Mouse (Mus musculus): ENCODE data around the gene Arfgef2. TPM values are rescaled to one million over a fixed set of nuclear protein-coding genes. Genes with fewer than 3 reads are reported as not detected.

Gene Arfgef2
- polyA plus RNA-seq, 1 experiment from 2014 or later: 6.3 TPM

DNA sequence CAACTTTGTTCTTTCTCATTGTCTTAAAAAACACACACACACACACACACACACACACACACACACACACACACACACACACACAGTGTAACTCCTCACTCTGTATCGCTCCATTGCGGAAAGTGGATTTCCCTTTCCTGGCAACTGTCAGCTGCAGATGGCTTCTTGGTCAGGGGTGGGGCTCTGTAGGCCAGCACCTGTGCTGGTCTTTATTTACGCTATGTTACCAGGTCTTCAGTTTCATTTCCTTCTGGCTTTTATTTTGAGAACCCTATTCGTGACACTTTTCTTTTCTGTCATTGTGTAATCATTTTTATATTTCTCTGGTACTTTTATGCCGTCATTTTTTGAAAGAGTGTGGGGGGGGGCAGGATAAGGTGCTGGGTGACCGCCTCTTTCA, 70.2 kb downstream of the Arfgef2 start:
- Histone ChIP-seq H3K4me1 (peaks cover 7% of the 10 kb centered on the region; the same call in 1 of the 2 replicates), H3K4me3 (no peak overlapping the region), H3K9me3 (no peaks in the 10 kb centered on the region), H3K36me3 (peaks cover 88% of the 10 kb centered on the region), H3K27me3 (ENCODE audit: insufficient read depth, poor library complexity, severe bottlenecking) (no peaks in the 10 kb centered on the region), H3K27ac (no peak overlapping the region)
- no peak for DNase-seq (ENCODE audit: low spot score)
- 90% methylated on average over 6 of the region's 6 CpGs for WGBS

- WGBS: 94% methylated on average over 10 of the region's 10 CpGs
- Histone ChIP-seq H3K9me3 (no peaks in the 10 kb centered on the region), H3K4me1 (peaks cover 2% of the 10 kb centered on the region; the same call in 1 of the 2 replicates), H3K36me3 (peaks cover 88% of the 10 kb centered on the region), H3K27ac (no peak overlapping the region), H3K4me3 (no peak overlapping the region), H3K27me3 (ENCODE audit: insufficient read depth, poor library complexity, severe bottlenecking) (no peaks in the 10 kb centered on the region)
- no peak for DNase-seq (ENCODE audit: low spot score)
Observed at GRCm38 (mm10) chr2:166876331-166876730, 70.9 kb downstream of the Arfgef2 start.

DNA sequence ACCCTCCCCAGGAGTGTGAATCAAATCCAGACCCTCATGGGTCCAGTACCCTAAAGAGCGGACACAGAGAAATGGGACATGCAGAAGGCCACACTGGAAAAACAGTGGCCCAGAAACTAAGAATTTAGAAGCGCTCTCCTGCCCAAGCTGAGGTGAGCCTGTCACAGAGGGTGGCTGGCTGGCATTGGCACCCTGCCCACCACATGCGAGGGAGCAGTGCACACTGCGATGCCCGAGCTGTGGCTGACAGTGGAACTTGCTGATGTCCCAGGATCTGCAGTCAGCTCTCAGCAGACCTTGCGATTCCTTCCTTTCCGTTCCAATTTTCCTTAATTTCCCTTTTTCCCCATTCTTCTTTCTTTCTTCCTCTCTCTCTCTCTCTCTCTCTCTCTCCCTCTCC, 79.7 kb downstream of the Arfgef2 start:
- 88% methylated on average over 7 of the region's 7 CpGs for WGBS
- H3K27ac ChIP-seq: no peak overlapping the region
- no peak for DNase-seq (ENCODE audit: low spot score)
- no peak overlapping the region for H3K4me3 ChIP-seq
- H3K9me3 ChIP-seq: no peaks in the 10 kb centered on the region
- H3K36me3 ChIP-seq: peaks cover 47% of the 10 kb centered on the region
- H3K27me3 ChIP-seq (ENCODE audit: insufficient read depth, poor library complexity, severe bottlenecking): no peaks in the 10 kb centered on the region
- H3K4me1 ChIP-seq: no peaks in the 10 kb centered on the region

DNA sequence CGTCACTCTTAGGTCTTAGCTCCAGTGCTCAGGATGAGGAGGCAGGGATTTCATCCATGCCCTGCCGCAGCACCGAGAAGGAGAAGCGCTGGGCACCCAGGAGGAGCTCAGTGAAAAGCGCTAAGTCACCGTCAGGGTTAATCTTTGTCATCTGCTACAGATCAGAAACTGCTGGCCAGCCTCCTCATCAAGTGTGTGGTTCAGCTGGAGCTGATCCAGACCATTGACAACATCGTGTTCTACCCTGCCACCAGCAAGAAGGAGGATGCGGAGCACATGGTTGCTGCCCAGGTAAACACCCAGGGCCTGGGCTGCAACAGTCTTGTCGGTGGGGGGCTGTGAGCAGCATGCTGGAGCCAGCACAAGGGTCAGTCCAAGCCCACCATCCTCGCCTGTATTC, 80.2 kb downstream of the Arfgef2 start:
- Histone ChIP-seq H3K9me3 (no peaks in the 10 kb centered on the region), H3K4me1 (no peaks in the 10 kb centered on the region), H3K27me3 (ENCODE audit: insufficient read depth, poor library complexity, severe bottlenecking) (no peaks in the 10 kb centered on the region), H3K27ac (no peak overlapping the region), H3K36me3 (peaks cover 51% of the 10 kb centered on the region), H3K4me3 (no peak overlapping the region)
- DNase-seq (ENCODE audit: low spot score): no peak
- 74% methylated on average over 10 of the region's 10 CpGs for WGBS

- no peak overlapping the region for H3K4me3 ChIP-seq
- H3K4me1 ChIP-seq: no peaks in the 10 kb centered on the region
- H3K27me3 ChIP-seq (ENCODE audit: insufficient read depth, poor library complexity, severe bottlenecking): no peaks in the 10 kb centered on the region
- peaks cover 49% of the 10 kb centered on the region for H3K36me3 ChIP-seq
- DNase-seq (ENCODE audit: low spot score): no peak
- no peak overlapping the region for H3K27ac ChIP-seq
- 87% methylated on average over 3 of the region's 3 CpGs for WGBS
- H3K9me3 ChIP-seq: no peaks in the 10 kb centered on the region
Observed at GRCm38 (mm10) chr2:166886231-166886630, 80.8 kb downstream of the Arfgef2 start.

GRCm38 (mm10) chr2:166887816-166888215, 82.4 kb downstream of the Arfgef2 start:
- H3K27ac ChIP-seq: no peak overlapping the region
- no peak for DNase-seq (ENCODE audit: low spot score)
- no peaks in the 10 kb centered on the region for H3K9me3 ChIP-seq
- H3K4me3 ChIP-seq: no peak overlapping the region
- H3K4me1 ChIP-seq: no peaks in the 10 kb centered on the region
- peaks cover 52% of the 10 kb centered on the region for H3K36me3 ChIP-seq
- H3K27me3 ChIP-seq (ENCODE audit: insufficient read depth, poor library complexity, severe bottlenecking): no peaks in the 10 kb centered on the region
- WGBS: 42% methylated on average over 11 of the region's 11 CpGs

DNA sequence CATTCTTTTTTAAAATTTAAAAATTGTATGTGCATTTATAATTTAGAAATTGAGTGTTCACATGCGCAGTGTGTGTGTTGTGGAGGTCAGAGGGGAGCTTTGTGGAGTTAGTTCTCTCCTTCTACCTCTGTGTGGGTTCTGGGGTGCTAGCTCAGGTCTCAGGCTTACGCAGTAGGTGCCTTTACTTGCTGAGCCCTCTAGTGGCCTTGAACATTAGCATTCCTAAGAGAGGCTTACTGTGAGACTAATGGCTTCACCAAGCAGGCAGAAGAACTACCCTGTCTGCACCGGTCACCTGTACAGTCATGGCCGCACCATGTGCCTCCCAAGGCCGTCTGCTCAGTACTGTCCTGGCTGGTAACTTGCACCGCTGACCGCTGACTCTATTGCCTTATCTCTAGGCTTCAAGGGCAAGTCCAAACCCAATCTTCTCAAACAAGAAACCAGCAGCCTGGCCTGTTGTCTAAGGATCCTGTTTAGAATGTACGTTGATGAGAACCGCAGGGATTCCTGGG, 86.0 kb downstream of the Arfgef2 start:
- Histone ChIP-seq H3K27me3 (ENCODE audit: insufficient read depth, poor library complexity, severe bottlenecking) (no peaks in the 10 kb centered on the region), H3K27ac (no peak overlapping the region), H3K36me3 (peaks cover 59% of the 10 kb centered on the region), H3K4me1 (0 out of 2 replicates have a peak, but pooled peaks cover 4% of the 10 kb centered on the region), H3K9me3 (no peaks in the 10 kb centered on the region), H3K4me3 (no peak overlapping the region)
- DNase-seq (ENCODE audit: low spot score): no peak
- 78% methylated on average over 9 of the region's 9 CpGs for WGBS

- Histone ChIP-seq H3K4me3 (no peak overlapping the region), H3K27ac (no peak overlapping the region), H3K27me3 (ENCODE audit: insufficient read depth, poor library complexity, severe bottlenecking) (no peaks in the 10 kb centered on the region), H3K4me1 (0 out of 2 replicates have a peak, but pooled peaks cover 4% of the 10 kb centered on the region), H3K9me3 (no peaks in the 10 kb centered on the region), H3K36me3 (peaks cover 57% of the 10 kb centered on the region)
- DNase-seq (ENCODE audit: low spot score): no peak
- WGBS: 88% methylated on average over 8 of the region's 8 CpGs
Observed at GRCm38 (mm10) chr2:166892158-166892680, 86.8 kb downstream of the Arfgef2 start.

- 94% methylated on average over 5 of the region's 5 CpGs for WGBS
- Histone ChIP-seq H3K27me3 (ENCODE audit: insufficient read depth, poor library complexity, severe bottlenecking) (no peaks in the 10 kb centered on the region), H3K4me3 (no peak overlapping the region), H3K4me1 (0 out of 2 replicates have a peak, but pooled peaks cover 4% of the 10 kb centered on the region), H3K9me3 (no peaks in the 10 kb centered on the region), H3K36me3 (peaks cover 57% of the 10 kb centered on the region), H3K27ac (no peak overlapping the region)
- DNase-seq (ENCODE audit: low spot score): no peak
Observed at GRCm38 (mm10) chr2:166893036-166893435, 87.6 kb downstream of the Arfgef2 start.

DNA sequence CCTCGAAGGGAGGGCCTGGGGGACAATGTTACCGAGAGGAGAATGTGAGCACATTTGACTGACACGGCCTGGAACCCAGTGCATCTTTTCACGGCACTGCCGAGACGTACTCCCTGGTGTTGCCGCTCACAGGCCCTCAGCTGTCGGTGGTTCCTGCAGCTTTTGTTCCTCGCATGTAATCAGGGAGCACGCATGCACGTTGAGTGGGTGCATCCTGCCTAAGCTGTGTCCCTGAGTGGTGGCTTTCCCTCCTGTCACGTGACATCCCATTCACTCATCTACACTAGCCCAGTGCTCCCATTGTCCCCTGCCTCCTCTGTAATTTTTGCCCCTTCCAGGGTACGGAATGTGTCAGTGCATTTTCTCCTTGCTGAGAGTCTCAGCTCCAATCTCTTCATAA, 91.0 kb downstream of the Arfgef2 start:
- Histone ChIP-seq H3K27ac (no peak overlapping the region), H3K4me1 (0 out of 2 replicates have a peak, but pooled peaks cover 4% of the 10 kb centered on the region), H3K27me3 (ENCODE audit: insufficient read depth, poor library complexity, severe bottlenecking) (no peaks in the 10 kb centered on the region), H3K36me3 (peaks cover 44% of the 10 kb centered on the region), H3K9me3 (no peaks in the 10 kb centered on the region), H3K4me3 (no peak overlapping the region)
- WGBS: 85% methylated on average over 13 of the region's 13 CpGs
- no peak for DNase-seq (ENCODE audit: low spot score)

DNA sequence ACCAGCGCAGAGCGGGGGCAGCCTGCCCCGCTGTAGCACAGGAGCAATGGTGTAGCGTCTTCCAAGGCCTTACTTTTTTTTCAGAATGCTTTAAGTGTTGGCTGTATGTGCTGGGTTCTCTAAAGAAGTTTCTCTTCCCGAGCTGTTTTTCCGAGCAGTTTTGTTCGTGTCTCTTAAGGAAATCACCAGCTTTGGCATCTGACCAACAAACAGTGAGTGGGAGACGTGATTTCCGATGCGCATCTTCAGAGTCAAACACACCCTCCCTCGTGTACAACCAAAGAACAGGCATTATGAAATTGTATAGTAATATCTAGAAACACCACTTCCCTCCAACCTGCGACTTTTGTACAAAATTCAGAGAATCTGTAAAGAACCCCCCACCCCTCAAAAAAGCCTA, 91.6 kb downstream of the Arfgef2 start:
- H3K27ac ChIP-seq: no peak overlapping the region
- 0 out of 2 replicates have a peak, but pooled peaks cover 4% of the 10 kb centered on the region for H3K4me1 ChIP-seq
- H3K27me3 ChIP-seq (ENCODE audit: insufficient read depth, poor library complexity, severe bottlenecking): no peaks in the 10 kb centered on the region
- H3K36me3 ChIP-seq: peaks cover 38% of the 10 kb centered on the region
- no peak for DNase-seq (ENCODE audit: low spot score)
- WGBS: 90% methylated on average over 12 of the region's 12 CpGs
- H3K9me3 ChIP-seq: no peaks in the 10 kb centered on the region
- H3K4me3 ChIP-seq: no peak overlapping the region

- WGBS: 86% methylated on average over 2 of the region's 2 CpGs
- Histone ChIP-seq H3K36me3 (peaks cover 16% of the 10 kb centered on the region), H3K4me1 (no peaks in the 10 kb centered on the region), H3K27ac (no peak overlapping the region), H3K4me3 (no peak overlapping the region), H3K27me3 (ENCODE audit: insufficient read depth, poor library complexity, severe bottlenecking) (no peaks in the 10 kb centered on the region), H3K9me3 (no peaks in the 10 kb centered on the region)
- no peak for DNase-seq (ENCODE audit: low spot score)
Observed at GRCm38 (mm10) chr2:166899161-166899560, 93.8 kb downstream of the Arfgef2 start.

DNA sequence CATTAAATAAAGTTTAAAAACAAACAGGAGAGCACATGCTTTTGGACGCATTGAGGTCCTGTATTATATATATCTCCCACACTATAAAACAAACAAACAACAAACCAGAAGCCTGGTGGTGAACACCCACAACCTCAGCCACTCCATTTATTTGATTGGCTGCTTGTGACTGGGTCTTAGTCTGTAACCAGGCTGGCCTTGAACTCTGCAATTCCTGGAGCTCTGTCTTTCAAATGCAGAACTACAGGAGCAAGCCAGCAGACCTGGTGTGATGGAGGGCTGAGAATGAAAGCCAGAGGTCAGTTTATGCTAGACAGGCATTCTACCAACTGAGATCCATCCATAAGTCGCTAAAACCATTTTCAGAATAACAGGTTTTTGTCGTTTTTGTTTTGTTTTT, 94.4 kb downstream of the Arfgef2 start:
- WGBS: 68% methylated on average over 3 of the region's 3 CpGs
- DNase-seq (ENCODE audit: low spot score): no peak
- no peak overlapping the region for H3K4me3 ChIP-seq

More for the DNA sequence above, 94.4 kb downstream of the Arfgef2 start:
- no peaks in the 10 kb centered on the region for H3K27me3 ChIP-seq (ENCODE audit: insufficient read depth, poor library complexity, severe bottlenecking)
- no peaks in the 10 kb centered on the region for H3K4me1 ChIP-seq
- no peak overlapping the region for H3K27ac ChIP-seq
- H3K9me3 ChIP-seq: no peaks in the 10 kb centered on the region
- peaks cover 11% of the 10 kb centered on the region for H3K36me3 ChIP-seq

Data from heart, embryonic 10.5 days (tissue).